Mouse (Mus musculus): ENCODE results near the gene Slfnl1. TPM values are rescaled to one million over a fixed set of nuclear protein-coding genes. Genes with fewer than 3 reads are reported as not detected.

Gene Slfnl1
- total RNA-seq, 1 experiment from 2014 or later = 0.18 TPM

- ATAC-seq (replicated peaks; ENCODE audit: low read depth, poor library complexity, severe bottlenecking) = no peak
Observed at GRCm38 (mm10) chr4:120580894-120581293, 48.9 kb downstream of the Slfnl1 start.

GRCm38 (mm10) chr4:120581711-120582110, 49.7 kb downstream of the Slfnl1 start:
- no peak for ATAC-seq (replicated peaks; ENCODE audit: low read depth, poor library complexity, severe bottlenecking)

Other genes starting within 250 kb of the Slfnl1 start
- gene Foxo6, start 244.9 kb upstream of the Slfnl1 start, total RNA-seq (2017) = not detected in 2 replicates
- gene Scmh1, start 127.0 kb upstream of the Slfnl1 start, total RNA-seq (2017) = 19.1 and 31.0 TPM in 2 replicates
- gene Ctps, start 38.0 kb downstream of the Slfnl1 start, total RNA-seq (2017) = 62.3 and 62.4 TPM in 2 replicates
- not detected in 2 replicates for gene Gm8439, start 56.5 kb downstream of the Slfnl1 start, total RNA-seq (2017)
- 3.4 and 5.3 TPM in 2 replicates for gene Cited4, start 134.3 kb downstream of the Slfnl1 start, total RNA-seq (2017)
- not detected in 2 replicates for gene Kcnq4, start 216.4 kb downstream of the Slfnl1 start, total RNA-seq (2017)

All from common myeloid progenitor, adult 5-6 weeks (primary cell).